Mouse (Mus musculus) cortical plate, adult 2 months (tissue): Measurements from ENCODE around the gene Aar2. TPM values are rescaled to one million over a fixed set of nuclear protein-coding genes. Genes with fewer than 3 reads are reported as not detected.

Experiments
- H3K27ac ChIP-seq: fragments of 200-500 bp; 2 replicates; pipeline ENCODE4 v1.5.1; 2012; ENCODE audit warnings: low read length, control low read depth, inconsistent platforms; ENCODE audit not compliant: insufficient read depth
- H3K4me1 ChIP-seq: fragments of 200-500 bp; 2 replicates; pipeline ENCODE4 v1.6.1; 2011; ENCODE audit warnings: low read length; ENCODE audit not compliant: control insufficient read depth, insufficient read depth
- H3K4me3 ChIP-seq: fragments of 200-500 bp; 2 replicates; pipeline ENCODE4 v1.5.1; 2011; ENCODE audit warnings: mild to moderate bottlenecking, low read length, control low read depth; ENCODE audit not compliant: insufficient read depth
- CTCF ChIP-seq: fragments of 200-500 bp; IDR thresholded peaks from 2 replicates; pipeline ENCODE4 v1.5.1; 2011; ENCODE audit warnings: mild to moderate bottlenecking, control low read depth, low read length; ENCODE audit not compliant: insufficient read depth; ENCODE audit errors: extremely low read depth
- POLR2A ChIP-seq: fragments of 200-500 bp; IDR thresholded peaks from 2 replicates; pipeline ENCODE4 v1.6.1; 2011; ENCODE audit warnings: mild to moderate bottlenecking, low read length, control low read depth; ENCODE audit not compliant: insufficient read depth; ENCODE audit errors: extremely low read depth
- polyA plus RNA-seq: library from polyadenylated mRNA; depleted of rRNA; stranded (reverse); fragments of >200 nt; gene quantifications from 2 replicates; pipeline ENCODE4 v1.2.3, GENCODE M21; 2012; rRNA removed

Aar2 gene
- polyA plus RNA-seq, 1 experiment = 30.2 TPM

DNA sequence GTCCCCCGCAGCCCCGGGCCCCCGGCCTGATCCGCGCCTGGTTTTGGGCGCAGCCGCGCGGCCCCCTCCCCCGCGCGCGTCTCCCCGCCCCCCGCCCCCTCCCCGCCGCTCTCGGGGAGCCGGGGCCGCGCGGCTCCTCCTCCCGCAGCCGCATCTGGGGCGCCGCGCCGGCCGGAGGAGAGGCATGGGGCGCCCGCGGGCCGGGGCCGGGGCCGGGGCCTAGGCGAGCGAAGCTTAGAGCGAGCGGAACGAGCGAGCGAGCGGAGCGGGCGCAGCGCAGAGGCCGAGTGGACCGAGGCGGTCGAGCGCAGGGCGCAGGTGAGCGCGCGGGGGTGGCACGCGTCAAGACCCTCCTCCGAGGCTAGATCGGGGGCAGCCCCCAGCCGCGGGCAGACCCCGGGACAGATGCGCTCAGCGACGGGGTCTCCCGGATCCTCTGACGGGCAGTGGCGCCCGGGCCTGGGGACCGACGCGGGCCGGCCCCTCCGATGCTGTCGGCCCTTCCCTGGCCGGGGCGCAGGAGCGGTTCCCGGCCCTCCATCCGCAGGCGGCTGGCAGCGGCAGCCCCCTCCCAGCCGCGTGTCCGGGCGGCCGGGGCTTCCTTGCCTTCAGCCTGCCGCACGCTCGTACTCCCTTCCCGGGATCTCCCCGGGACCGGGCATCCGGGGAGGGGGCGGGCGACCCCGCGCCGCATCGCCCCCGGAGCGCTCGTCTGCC lies 66.3 kb downstream of the Aar2 start, which contains the start of gene Dlgap4:
TSS of gene Dlgap4 (plus strand) at position 165 of the 717 bp plus-strand sequence.
- Histone ChIP-seq H3K27ac (peak within 1 kb of the TSS; percentile 98), H3K4me3 (peak within 1 kb of the TSS; percentile 81), H3K4me1 (peaks cover 12% of the 10 kb centered on the region)
- TF ChIP-seq CTCF = no peak
- no peak for TF ChIP-seq POLR2A

DNA sequence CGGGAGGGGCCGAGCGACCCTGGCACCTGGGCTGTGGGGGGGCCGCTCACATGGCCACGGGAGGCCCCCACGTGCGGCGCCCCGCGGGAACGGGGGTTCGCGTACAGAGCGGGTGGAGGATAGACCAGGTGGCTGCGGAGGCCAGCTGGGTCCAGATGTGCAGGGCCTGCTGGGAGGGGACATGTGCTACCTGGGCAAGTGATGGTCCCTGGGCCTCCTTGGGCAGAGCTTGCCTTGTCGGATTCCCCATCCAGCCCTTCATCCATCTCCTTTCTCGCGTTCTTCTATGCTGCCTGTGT lies 66.8 kb downstream of the Aar2 start:
- TF ChIP-seq CTCF = no peak
- no peak for TF ChIP-seq POLR2A
- H3K27ac ChIP-seq = peak overlapping the region; percentile 98
- peaks cover 12% of the 10 kb centered on the region for H3K4me1 ChIP-seq
- H3K4me3 ChIP-seq = peak overlapping the region; percentile 81

DNA sequence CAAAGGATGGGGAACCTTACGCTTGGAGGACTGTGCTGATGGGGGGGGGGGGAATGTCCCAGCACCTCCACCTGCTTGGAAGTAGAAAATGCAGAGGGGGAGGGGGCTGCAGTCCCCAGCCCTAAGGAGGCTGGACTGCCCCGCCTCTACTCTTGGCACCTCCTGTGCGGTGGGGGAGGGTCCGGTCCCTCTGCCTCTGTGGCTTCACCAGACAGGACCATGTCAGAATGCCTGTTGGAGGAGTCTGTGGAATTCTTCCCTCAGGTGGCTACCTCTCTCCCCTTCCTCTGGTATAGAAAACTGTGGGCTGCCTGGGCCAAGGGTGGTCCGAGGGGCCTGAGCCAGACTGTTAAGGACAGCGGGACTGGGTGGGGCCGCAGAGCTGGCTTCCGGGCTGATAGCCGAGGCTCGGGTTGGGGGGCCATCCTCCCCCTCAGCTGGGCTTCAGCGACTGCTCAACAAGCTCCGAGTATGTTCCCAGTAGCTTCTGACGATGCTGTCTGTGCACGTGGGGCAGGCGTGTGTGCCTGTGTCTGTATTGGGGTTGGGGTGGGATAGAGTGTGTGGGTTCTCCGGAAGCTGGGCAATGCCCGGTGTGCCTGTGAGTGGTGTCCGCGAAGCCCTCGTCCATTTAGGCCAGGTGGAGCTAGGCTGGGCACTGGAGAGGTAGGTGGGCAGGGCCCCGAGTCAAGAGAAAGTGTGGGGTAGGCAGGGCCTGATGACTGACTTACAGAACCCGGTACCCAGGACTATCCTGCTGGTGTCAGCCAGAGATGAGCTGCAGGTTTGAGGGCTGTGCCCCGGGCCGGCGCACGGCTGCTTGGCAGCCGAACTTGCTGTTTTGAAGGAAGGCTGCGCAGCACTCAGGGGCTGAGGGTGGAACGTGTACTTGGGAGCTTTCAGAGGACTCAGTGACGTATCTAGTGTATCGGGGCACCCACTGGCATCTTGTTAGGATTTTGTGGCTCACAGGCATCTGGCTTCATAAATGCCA lies 67.6 kb downstream of the Aar2 start:
- Histone ChIP-seq H3K27ac (no peak overlapping the region), H3K4me1 (peaks cover 17% of the 10 kb centered on the region)
- TF ChIP-seq CTCF (no peak), POLR2A (0 out of 2 replicates have a peak, but pooled peaks have one; percentile 2)

DNA sequence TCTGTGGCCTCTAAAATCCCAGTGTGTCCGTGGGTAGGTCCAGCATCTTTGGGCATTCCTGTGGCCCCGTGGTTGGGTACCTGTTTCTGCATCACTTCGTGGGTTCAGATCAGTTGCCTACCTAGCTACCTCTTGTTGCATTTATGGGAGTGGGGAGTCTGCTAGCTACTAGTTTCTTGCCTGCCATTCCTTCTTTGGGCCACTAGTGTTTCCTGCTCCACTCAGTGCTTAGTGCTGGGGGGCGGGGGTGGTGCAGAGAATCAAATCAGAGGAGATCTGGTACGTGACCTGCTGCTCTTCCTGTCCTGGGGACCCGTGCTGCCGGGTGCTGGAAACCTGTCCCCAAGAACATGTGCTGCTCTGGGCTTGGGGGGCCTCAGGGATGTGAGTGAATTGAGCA lies 69.1 kb downstream of the Aar2 start:
- H3K4me1 ChIP-seq = peaks cover 24% of the 10 kb centered on the region
- H3K27ac ChIP-seq = no peak overlapping the region
- H3K4me3 ChIP-seq = peak overlapping the region; percentile 81; the same call in 1 of the 2 replicates
- TF ChIP-seq POLR2A (no peak), CTCF (0 out of 2 replicates have a peak, but pooled peaks have one; percentile 19)

More for the DNA sequence above, 67.6 kb downstream of the Aar2 start:
- H3K4me3 ChIP-seq = peak overlapping the region; percentile 81

GRCm38 (mm10) chr2:156617536-156617935 lies 70.2 kb downstream of the Aar2 start:
- Histone ChIP-seq H3K4me3 (peak overlapping the region; percentile 81), H3K27ac (no peak overlapping the region), H3K4me1 (peaks cover 24% of the 10 kb centered on the region)
- TF ChIP-seq CTCF = no peak
- peak; percentile 43; the same call in 1 of the 2 replicates for TF ChIP-seq POLR2A

Other genes with a start within 250 kb of the Aar2 start
- 6.0 and 8.9 TPM in 2 replicates for gene Cnbd2, start 235.3 kb upstream of the Aar2 start, polyA plus RNA-seq
- gene Scand1, start 234.9 kb upstream of the Aar2 start, polyA plus RNA-seq = 75.3 and 75.4 TPM in 2 replicates
- gene Epb41l1, start 126.7 kb upstream of the Aar2 start, polyA plus RNA-seq = 226 and 245 TPM in 2 replicates
- gene Dlgap4, start 66.1 kb downstream of the Aar2 start, polyA plus RNA-seq = 205 and 222 TPM in 2 replicates
- gene Myl9, start 227.8 kb downstream of the Aar2 start, polyA plus RNA-seq = 46.3 and 47.7 TPM in 2 replicates